Mouse (Mus musculus) G1E (cell line): ENCODE results near the gene Dcun1d4. TPM values are rescaled to one million over a fixed set of nuclear protein-coding genes. Genes with fewer than 3 reads are reported as not detected.

Source experiments
- ATAC-seq: 2 replicates; pipeline ENCODE4 v1.8.0; 2016; ENCODE audit warnings: mild to moderate bottlenecking; ENCODE audit not compliant: insufficient number of reproducible peaks, poor library complexity, low FRiP score, severe bottlenecking; ENCODE audit errors: extremely low read depth
- DNase-seq: peaks from one replicate; pipeline ENCODE4 v3.0.0; 2012; ENCODE audit warnings: low spot score
- H3K27me3 ChIP-seq: 2 replicates; pipeline ENCODE4 v1.6.1; 2012; ENCODE audit warnings: mild to moderate bottlenecking, low read length, inconsistent platforms; ENCODE audit not compliant: insufficient read depth
- H3K36me3 ChIP-seq: replicated peaks from 2 replicates; pipeline ENCODE3; 2012; ENCODE audit warnings: mild to moderate bottlenecking, inconsistent platforms
- H3K4me1 ChIP-seq: 2 replicates; pipeline ENCODE4 v1.6.1; 2012; ENCODE audit warnings: low read depth, low read length, inconsistent platforms, mixed read lengths; ENCODE audit not compliant: insufficient read depth
- H3K4me3 ChIP-seq: 2 replicates; pipeline ENCODE4 v1.5.1; 2012; ENCODE audit warnings: low read depth, mild to moderate bottlenecking, inconsistent platforms, low read length, moderate library complexity, mixed read lengths
- H3K9me3 ChIP-seq: replicated peaks from 2 replicates; pipeline ENCODE4 v1.6.1; 2012; ENCODE audit warnings: inconsistent platforms
- CTCF ChIP-seq: IDR thresholded peaks from 2 replicates; pipeline ENCODE4 v1.5.1; 2012; ENCODE audit warnings: low read depth, low read length, inconsistent platforms, mixed read lengths
- GATA1 ChIP-seq: IDR thresholded peaks from 2 replicates; pipeline ENCODE4 v1.6.1; 2012; ENCODE audit warnings: borderline replicate concordance, low read length, inconsistent platforms, mixed read lengths
- GATA2 ChIP-seq: IDR thresholded peaks from 2 replicates; pipeline ENCODE4 v1.6.1; 2012; ENCODE audit warnings: low read depth, low read length, inconsistent platforms, borderline replicate concordance
- POLR2AphosphoS5 ChIP-seq: IDR thresholded peaks from 2 replicates; pipeline ENCODE4 v1.6.1; 2012; ENCODE audit warnings: low read depth, low read length, inconsistent platforms; ENCODE audit not compliant: insufficient replicate concordance
- TAL1 ChIP-seq: conservative IDR thresholded peaks from 2 replicates; pipeline ENCODE4 v1.6.1; 2012; ENCODE audit warnings: low read depth, low read length, inconsistent platforms, mixed read lengths
- polyA plus RNA-seq: library from polyadenylated mRNA; stranded (reverse); fragments of >175 nt; gene quantifications from 2 replicates; pipeline ENCODE4 v1.2.3, GENCODE M21; 2012
- total RNA-seq, 2 experiments: library from RNA; stranded (forward) in 1 of 2; stranded (reverse) in 1 of 2; fragments of 200-1000 nt in 1 of 2; fragments of >200 nt in 1 of 2; fragmentation: Nextera tagmentation in 1 of 2; gene quantifications; 2 replicates each; pipeline ENCODE4 v1.2.3; 2014 to 2017

The Dcun1d4 gene
- total and polyA plus RNA-seq, 3 experiments, result 17.6 to 36.0 (median 29.9) TPM

DNA sequence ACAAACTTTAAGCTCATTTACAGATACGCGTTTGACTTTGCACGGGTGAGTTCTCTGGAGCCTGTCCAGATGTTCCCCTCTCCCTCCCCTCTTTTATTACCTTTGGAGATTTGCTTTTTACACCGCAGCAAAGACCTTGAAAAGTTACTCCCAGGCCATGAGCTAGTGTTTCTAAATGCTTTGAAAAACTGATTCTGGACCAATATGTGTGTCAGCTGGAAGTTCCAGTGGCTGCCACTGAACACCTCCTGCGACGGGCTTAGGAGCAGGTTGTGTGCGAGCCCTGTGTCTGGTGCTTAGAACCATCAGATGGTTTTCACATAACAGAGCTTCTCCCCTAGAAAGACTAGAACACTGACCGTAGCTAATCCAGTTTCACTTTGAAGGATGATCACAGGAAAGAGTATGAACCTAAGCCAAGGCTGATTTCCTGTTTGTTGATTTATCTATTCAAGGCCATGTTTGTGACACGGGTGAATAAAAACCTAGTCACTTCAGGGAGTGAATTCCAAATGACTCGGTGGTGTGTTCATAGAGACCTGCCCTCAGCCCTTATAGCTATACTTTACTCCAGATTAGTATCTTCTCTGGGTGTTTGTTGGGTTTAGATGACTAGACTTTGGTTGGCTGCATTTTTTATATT, 63.4 kb downstream of the Dcun1d4 start:
- TF ChIP-seq TAL1, result no peak
- no peak for TF ChIP-seq POLR2AphosphoS5
- TF ChIP-seq GATA1, result no peak
- Histone ChIP-seq H3K4me3 (no peak overlapping the region), H3K9me3 (no peaks in the 10 kb centered on the region), H3K4me1 (no peaks in the 10 kb centered on the region), H3K27me3 (no peaks in the 10 kb centered on the region), H3K36me3 (peaks cover 87% of the 10 kb centered on the region)
- DNase-seq (no peak), ATAC-seq (no peak)

DNA sequence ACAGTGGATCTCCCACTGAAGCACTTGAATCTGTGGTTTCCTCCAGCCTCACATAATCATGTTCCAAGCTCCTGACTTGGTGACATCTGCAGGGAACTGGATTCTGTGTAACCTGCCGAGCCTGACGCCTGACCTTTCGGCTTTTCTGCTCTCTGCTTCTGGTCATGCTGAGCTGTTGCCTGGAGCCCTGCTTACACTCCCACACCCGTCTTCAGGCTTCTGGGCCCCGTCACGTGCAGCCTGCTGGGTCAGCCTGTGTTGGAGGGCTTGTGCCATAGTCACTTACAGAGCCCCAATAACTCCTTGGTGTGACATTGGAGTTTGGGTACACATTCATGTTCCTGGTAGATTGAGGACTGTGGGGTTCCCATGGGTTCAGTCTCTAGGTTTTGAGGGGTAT, 64.8 kb downstream of the Dcun1d4 start:
- no peaks in the 10 kb centered on the region for H3K9me3 ChIP-seq
- H3K36me3 ChIP-seq, result peaks cover 80% of the 10 kb centered on the region
- no peak for DNase-seq
- TF ChIP-seq GATA2 (no peak), TAL1 (no peak), CTCF (no peak), POLR2AphosphoS5 (no peak), GATA1 (no peak)
- no peaks in the 10 kb centered on the region for H3K27me3 ChIP-seq
- no peak overlapping the region for H3K4me3 ChIP-seq
- ATAC-seq, result no peak
- no peaks in the 10 kb centered on the region for H3K4me1 ChIP-seq

DNA sequence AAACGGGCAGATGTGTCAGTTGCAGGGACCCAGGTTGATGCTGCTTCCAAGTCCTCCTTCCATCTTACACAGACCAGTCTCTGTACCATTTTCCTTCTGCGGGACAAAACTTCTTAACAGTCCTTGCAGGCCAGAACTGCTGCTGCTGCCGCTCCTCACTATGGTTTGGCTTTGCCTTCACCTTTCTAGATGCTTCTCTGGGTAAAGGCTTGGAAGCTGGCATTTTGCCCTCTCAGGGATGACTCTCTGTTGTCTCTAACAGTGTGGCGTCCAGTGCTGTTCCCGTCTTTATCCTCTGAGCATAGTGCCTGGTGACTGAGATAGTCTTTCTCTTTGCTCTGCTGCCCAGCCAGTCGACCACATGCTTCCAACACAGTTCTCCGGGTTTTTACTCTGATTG, 66.5 kb downstream of the Dcun1d4 start:
- Histone ChIP-seq H3K4me1 (no peaks in the 10 kb centered on the region), H3K36me3 (peaks cover 82% of the 10 kb centered on the region), H3K4me3 (no peak overlapping the region), H3K27me3 (no peaks in the 10 kb centered on the region), H3K9me3 (no peaks in the 10 kb centered on the region; the same call in 1 of the 2 replicates)
- TF ChIP-seq GATA1 (no peak), TAL1 (no peak), GATA2 (no peak)
- DNase-seq (no peak), ATAC-seq (no peak)

DNA sequence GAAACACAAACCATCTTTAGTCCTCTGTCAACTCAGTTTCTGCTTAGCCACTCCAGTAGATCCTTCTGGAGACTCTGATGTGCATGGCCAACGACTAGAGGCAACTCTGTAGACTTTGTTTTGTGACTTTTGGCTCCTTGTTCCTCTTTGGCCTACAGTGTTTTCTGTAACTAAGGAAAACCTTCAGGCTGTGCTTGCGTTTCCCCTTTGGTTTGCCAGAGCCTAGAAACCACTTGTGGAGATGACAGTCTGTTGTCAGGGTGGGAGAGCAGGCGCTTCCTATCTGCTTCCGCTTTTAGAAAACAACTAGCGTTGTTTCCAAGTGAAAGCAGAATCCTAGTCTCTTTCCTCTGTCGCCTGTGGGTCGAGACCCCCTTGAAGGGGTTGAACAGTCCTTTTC, 67.4 kb downstream of the Dcun1d4 start:
- ATAC-seq (no peak), DNase-seq (no peak)
- H3K9me3 ChIP-seq, result peaks cover 2% of the 10 kb centered on the region; the same call in 1 of the 2 replicates
- TF ChIP-seq GATA1 (no peak), GATA2 (no peak), POLR2AphosphoS5 (no peak), CTCF (no peak), TAL1 (no peak)
- H3K4me1 ChIP-seq, result no peaks in the 10 kb centered on the region
- H3K27me3 ChIP-seq, result no peaks in the 10 kb centered on the region
- peaks cover 81% of the 10 kb centered on the region for H3K36me3 ChIP-seq
- no peak overlapping the region for H3K4me3 ChIP-seq

DNA sequence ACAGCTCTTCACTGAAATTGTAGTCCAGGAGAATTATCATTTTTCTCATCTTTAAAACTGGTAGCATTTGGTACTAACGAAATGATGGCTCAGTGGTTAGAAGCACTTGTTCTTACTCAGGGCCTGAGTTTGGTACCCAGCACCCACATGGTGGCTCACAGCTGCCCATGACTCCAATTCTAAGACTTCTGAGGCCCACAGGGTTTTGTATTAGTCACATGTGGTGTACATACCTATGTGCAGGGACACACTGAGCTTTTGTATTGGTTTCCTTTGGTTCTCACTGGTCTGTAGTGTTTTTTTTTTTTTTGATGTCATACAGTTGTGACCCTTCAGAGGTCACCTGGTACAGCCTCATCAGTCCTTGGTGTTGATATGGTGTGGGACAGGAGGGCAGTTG, 68.0 kb downstream of the Dcun1d4 start:
- no peak for ATAC-seq
- H3K4me3 ChIP-seq, result no peak overlapping the region
- TF ChIP-seq TAL1 (no peak), GATA1 (no peak), CTCF (no peak), GATA2 (no peak), POLR2AphosphoS5 (no peak)
- no peak for DNase-seq
- no peaks in the 10 kb centered on the region for H3K27me3 ChIP-seq
- H3K36me3 ChIP-seq, result peaks cover 81% of the 10 kb centered on the region
- H3K4me1 ChIP-seq, result no peaks in the 10 kb centered on the region
- peaks cover 4% of the 10 kb centered on the region; the same call in 1 of the 2 replicates for H3K9me3 ChIP-seq

DNA sequence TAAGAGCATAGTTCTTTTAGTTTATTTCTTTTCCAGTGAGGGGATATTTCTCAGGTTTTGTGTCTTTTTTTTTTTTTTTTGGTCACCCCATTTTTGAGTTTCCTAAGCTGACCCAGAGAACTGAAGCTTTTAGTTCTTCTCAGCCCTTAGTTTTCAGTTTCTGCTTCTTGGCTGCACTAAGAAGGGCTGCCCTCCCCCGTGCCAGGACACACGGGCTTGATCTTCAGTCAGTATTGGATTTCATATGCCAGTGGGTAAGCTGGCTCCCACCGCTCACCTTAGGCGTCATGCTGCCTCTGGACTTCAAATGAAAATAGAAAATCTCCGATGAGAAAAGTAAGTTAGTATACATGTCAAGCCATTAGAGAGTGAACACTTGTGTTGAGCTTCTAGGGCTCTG, 71.0 kb downstream of the Dcun1d4 start:
- ATAC-seq (no peak), DNase-seq (no peak)
- no peaks in the 10 kb centered on the region for H3K27me3 ChIP-seq
- H3K36me3 ChIP-seq, result peaks cover 84% of the 10 kb centered on the region
- no peaks in the 10 kb centered on the region for H3K4me1 ChIP-seq
- TF ChIP-seq CTCF (no peak), TAL1 (no peak), GATA1 (no peak), GATA2 (no peak), POLR2AphosphoS5 (no peak)
- peaks cover 4% of the 10 kb centered on the region; the same call in 1 of the 2 replicates for H3K9me3 ChIP-seq
- no peak overlapping the region for H3K4me3 ChIP-seq

DNA sequence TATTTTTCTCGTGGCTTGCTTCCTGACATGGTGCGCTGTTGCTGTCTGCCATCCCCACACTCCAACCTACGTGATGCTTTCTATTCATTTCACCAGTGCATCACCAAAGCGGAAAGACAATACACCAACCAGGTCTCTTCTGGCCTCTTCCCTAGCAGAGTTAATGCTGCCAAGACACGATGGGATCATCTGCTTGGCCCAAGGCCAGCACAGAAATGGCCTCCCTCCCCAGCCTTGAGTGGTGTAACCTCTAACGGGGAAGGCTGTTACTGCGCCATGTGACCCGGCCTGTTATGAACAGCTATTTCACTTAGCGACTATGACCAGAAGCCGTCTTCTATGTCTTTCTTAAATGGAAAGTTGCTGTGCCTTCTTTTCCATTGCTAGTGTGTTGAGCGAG, 73.1 kb downstream of the Dcun1d4 start:
- no peak for TF ChIP-seq POLR2AphosphoS5
- no peak for TF ChIP-seq CTCF
- no peak for TF ChIP-seq TAL1
- TF ChIP-seq GATA2, result no peak
- no peak for TF ChIP-seq GATA1
- Histone ChIP-seq H3K4me3 (no peak overlapping the region), H3K27me3 (no peaks in the 10 kb centered on the region), H3K4me1 (no peaks in the 10 kb centered on the region), H3K9me3 (peaks cover 4% of the 10 kb centered on the region; the same call in 1 of the 2 replicates), H3K36me3 (peaks cover 86% of the 10 kb centered on the region)
- no peak for DNase-seq
- no peak for ATAC-seq
